Mouse (Mus musculus) bone marrow macrophage, adult 2 months (primary cell): ENCODE results near the gene Syt14.

Experiments
- CTCF ChIP-seq: IDR thresholded peaks from 2 replicates; pipeline ENCODE4 v1.5.1; 2012; ENCODE audit warnings: low read depth, mild to moderate bottlenecking, low read length, moderate library complexity
- POLR2A ChIP-seq: IDR thresholded peaks from 2 replicates; pipeline ENCODE4 v1.6.1; 2012; ENCODE audit warnings: mild to moderate bottlenecking, low read depth, low read length, borderline replicate concordance

GRCm38 (mm10) chr1:193054401-193054800, 18.8 kb upstream of the Syt14 start:
- TF ChIP-seq CTCF, result no peak
- no peak for TF ChIP-seq POLR2A
